Mouse (Mus musculus) gastrocnemius, adult 18-20 months (tissue): ENCODE measurements around the gene Rab12. TPM values are rescaled to one million over a fixed set of nuclear protein-coding genes. Genes with fewer than 3 reads are reported as not detected.

ENCODE experiments used
- DNase-seq: peaks from one replicate; pipeline ENCODE4 v3.0.0; 2021; ENCODE audit warnings: low spot score
- total RNA-seq, 2 experiments: library from RNA; stranded (reverse); gene quantifications; 2 replicates each; pipeline ENCODE4 v1.2.3; 2021

Gene Rab12
- total RNA-seq, 2 experiments from 2014 or later: 177 to 207 TPM

- DNase-seq: peak; percentile 36
These were observed 70.8 kb downstream of the Rab12 start for GRCm38 (mm10) chr17:66448421-66449405.

- DNase-seq: no peak
These were observed 71.6 kb downstream of the Rab12 start for GRCm38 (mm10) chr17:66447978-66448377.

- no peak for DNase-seq
These were observed 72.6 kb downstream of the Rab12 start for GRCm38 (mm10) chr17:66447007-66447312.

- DNase-seq: no peak
These were observed 73.1 kb downstream of the Rab12 start for GRCm38 (mm10) chr17:66446196-66447006.

Other genes with a start within 250 kb of the Rab12 start
- 1 to 10 TPM; 5.4 TPM for gene Mtcl1, start 70.0 kb downstream of the Rab12 start, total RNA-seq
- under 1 TPM; 0.09 to 0.95 TPM for gene Themis3, start 74.9 kb upstream of the Rab12 start, total RNA-seq